Mouse (Mus musculus): ENCODE data around the gene Shroom3.
A peak's percentile ranks its signal among the peaks of the same experiment; 100 is the strongest.

Gene Shroom3

GRCm38 (mm10) chr5:92683351-92683807 lies at the start of gene Shroom3:
TSS of gene Shroom3 (plus strand) at chr5:92683435.
- no peak for DNase-seq (ENCODE audit: low spot score in 2 of 2)

- no peak for DNase-seq (ENCODE audit: low spot score in 2 of 2)
Observed at GRCm38 (mm10) chr5:92633526-92633925, 49.7 kb upstream of the Shroom3 start.

GRCm38 (mm10) chr5:92634916-92635315 lies 48.3 kb upstream of the Shroom3 start:
- DNase-seq (ENCODE audit: low spot score in 2 of 2), result no peak

- DNase-seq (ENCODE audit: low spot score in 2 of 2), result no peak
Observed at GRCm38 (mm10) chr5:92635891-92636290, 47.3 kb upstream of the Shroom3 start.

GRCm38 (mm10) chr5:92640861-92641260 lies 42.4 kb upstream of the Shroom3 start:
- no peak for DNase-seq (ENCODE audit: low spot score in 2 of 2)

GRCm38 (mm10) chr5:92656256-92656655 lies 27.0 kb upstream of the Shroom3 start:
- peak; percentile 26 to 67 for DNase-seq (ENCODE audit: low spot score in 2 of 2)

GRCm38 (mm10) chr5:92664321-92664720 lies 18.9 kb upstream of the Shroom3 start:
- DNase-seq (ENCODE audit: low spot score in 2 of 2), result no peak

GRCm38 (mm10) chr5:92666860-92667259 lies 16.4 kb upstream of the Shroom3 start:
- DNase-seq (ENCODE audit: low spot score in 2 of 2), result no peak

GRCm38 (mm10) chr5:92674859-92675573 lies 8.2 kb upstream of the Shroom3 start, which contains the start of gene Ccdc158:
TSS of gene Ccdc158 (minus strand) at chr5:92675271.
- peak; percentile 31 to 33 for DNase-seq (ENCODE audit: low spot score in 2 of 2)

GRCm38 (mm10) chr5:92675574-92675920 lies 7.7 kb upstream of the Shroom3 start:
- DNase-seq (ENCODE audit: low spot score in 2 of 2), result no peak

GRCm38 (mm10) chr5:92679441-92679840 lies 3.8 kb upstream of the Shroom3 start:
- DNase-seq (ENCODE audit: low spot score in 2 of 2), result peak in 1 of 2 experiments; percentile 29

- no peak for DNase-seq (ENCODE audit: low spot score in 2 of 2)
Observed at GRCm38 (mm10) chr5:92681861-92682260, 1.4 kb upstream of the Shroom3 start.

GRCm38 (mm10) chr5:92682621-92683348 lies 450 bp upstream of the Shroom3 start:
- no peak for DNase-seq (ENCODE audit: low spot score in 2 of 2)

- no peak for DNase-seq (ENCODE audit: low spot score in 2 of 2)
Observed at GRCm38 (mm10) chr5:92683871-92684475, 738 bp downstream of the Shroom3 start.

- no peak for DNase-seq (ENCODE audit: low spot score in 2 of 2)
Observed at GRCm38 (mm10) chr5:92684715-92685460, 1.7 kb downstream of the Shroom3 start.

GRCm38 (mm10) chr5:92688124-92688523 lies 4.9 kb downstream of the Shroom3 start:
- no peak for DNase-seq (ENCODE audit: low spot score in 2 of 2)

GRCm38 (mm10) chr5:92688569-92688968 lies 5.3 kb downstream of the Shroom3 start:
- no peak for DNase-seq (ENCODE audit: low spot score in 2 of 2)

- DNase-seq (ENCODE audit: low spot score in 2 of 2), result no peak
Observed at GRCm38 (mm10) chr5:92692206-92693007, 9.2 kb downstream of the Shroom3 start.

- DNase-seq (ENCODE audit: low spot score in 2 of 2), result no peak
Observed at GRCm38 (mm10) chr5:92693744-92694143, 10.5 kb downstream of the Shroom3 start.

GRCm38 (mm10) chr5:92694316-92694995 lies 11.2 kb downstream of the Shroom3 start:
- no peak for DNase-seq (ENCODE audit: low spot score in 2 of 2)

Measured in frontal cortex, postnatal 14 days (tissue).